Mouse (Mus musculus) stomach, embryonic 16.5 days (tissue): ENCODE measurements around the gene Gls. TPM values are rescaled to one million over a fixed set of nuclear protein-coding genes. Genes with fewer than 3 reads are reported as not detected.

Experiments
- ATAC-seq: fragments of 200-750 bp; cut with Nextera tagmentation; 2 replicates; pipeline ENCODE4 v1.8.0; 2017; ENCODE audit warnings: moderate number of reproducible peaks, moderate TSS enrichment; ENCODE audit not compliant: insufficient read depth, low FRiP score
- H3K27ac ChIP-seq: fragments of 300-500 bp; sonication (generic); 2 replicates; pipeline ENCODE4 v1.5.1; 2014; ENCODE audit warnings: low read length
- H3K27me3 ChIP-seq: fragments of 300-500 bp; sonication (generic); 2 replicates; pipeline ENCODE4 v1.6.1; 2014; ENCODE audit warnings: low read length, control low read depth, mixed read lengths; ENCODE audit not compliant: control insufficient read depth, insufficient read depth
- H3K36me3 ChIP-seq: fragments of 300-500 bp; sonication (generic); 2 replicates; pipeline ENCODE4 v1.6.1; 2014; ENCODE audit warnings: low read length; ENCODE audit not compliant: control insufficient read depth, insufficient read depth
- H3K4me1 ChIP-seq: fragments of 300-500 bp; sonication (generic); 2 replicates; pipeline ENCODE4 v1.6.1; 2014; ENCODE audit warnings: low read length, control low read depth, mixed read lengths; ENCODE audit not compliant: control insufficient read depth, insufficient read depth
- H3K4me2 ChIP-seq: fragments of 300-500 bp; sonication (generic); 2 replicates; pipeline ENCODE4 v1.6.1; 2014; ENCODE audit warnings: low read depth, low read length, mixed read lengths
- H3K4me3 ChIP-seq: fragments of 300-500 bp; sonication (generic); replicated peaks from 2 replicates; pipeline ENCODE4 v1.5.1; 2014; ENCODE audit warnings: mild to moderate bottlenecking, low read length
- H3K9ac ChIP-seq: fragments of 300-500 bp; sonication (generic); 2 replicates; pipeline ENCODE4 v1.6.1; 2014; ENCODE audit warnings: low read length
- H3K9me3 ChIP-seq: fragments of 300-500 bp; sonication (generic); replicated peaks from 2 replicates; pipeline ENCODE4 v1.6.1; 2016; ENCODE audit warnings: low read length, control low read depth; ENCODE audit not compliant: control insufficient read depth
- WGBS: fragments of 180-500 bp; shearing (Covaris S2); extraction: QIAGEN DNeasy Blood & Tissue Kit; methylation state at CpG from one replicate; pipeline ENCODE4 v1.1.7; 2014; 5-methylcytosine and 5-hydroxymethylcytosine counted together
- polyA plus RNA-seq: library from polyadenylated mRNA; unstranded; fragments of >200 nt; fragmentation: Nextera tagmentation; extraction: Ambion mirVana; gene quantifications from 2 replicates; pipeline ENCODE4 v1.2.1, GENCODE M21; 2015

Gls gene
- polyA plus RNA-seq, 1 experiment from 2014 or later = 19.0 TPM

DNA sequence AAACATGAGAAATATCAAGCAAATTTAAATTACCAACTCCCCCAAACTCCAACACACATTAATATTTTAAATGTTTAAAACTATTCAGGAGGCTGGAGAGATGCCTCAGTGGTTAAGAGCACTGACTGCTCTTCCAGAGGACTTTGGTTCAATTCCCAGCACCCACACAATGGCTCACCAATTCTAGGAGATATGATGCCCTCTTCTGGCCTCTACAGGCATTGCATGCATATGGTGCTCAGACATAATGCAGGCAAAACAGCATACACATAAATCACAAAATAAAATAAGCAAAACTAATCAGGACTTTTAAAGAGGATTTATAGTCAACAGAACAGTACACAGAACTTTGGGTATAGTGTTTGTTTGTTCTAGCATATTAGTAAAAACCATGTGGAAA lies 16.3 kb downstream of the Gls start:
- H3K36me3 ChIP-seq = peaks cover 3% of the 10 kb centered on the region
- no peak for ATAC-seq
- no peak overlapping the region for H3K9ac ChIP-seq
- H3K9me3 ChIP-seq = no peaks in the 10 kb centered on the region
- H3K4me2 ChIP-seq = no peak overlapping the region
- H3K4me1 ChIP-seq = no peaks in the 10 kb centered on the region
- H3K4me3 ChIP-seq = no peak overlapping the region
- no peak overlapping the region for H3K27ac ChIP-seq
- H3K27me3 ChIP-seq = no peaks in the 10 kb centered on the region

DNA sequence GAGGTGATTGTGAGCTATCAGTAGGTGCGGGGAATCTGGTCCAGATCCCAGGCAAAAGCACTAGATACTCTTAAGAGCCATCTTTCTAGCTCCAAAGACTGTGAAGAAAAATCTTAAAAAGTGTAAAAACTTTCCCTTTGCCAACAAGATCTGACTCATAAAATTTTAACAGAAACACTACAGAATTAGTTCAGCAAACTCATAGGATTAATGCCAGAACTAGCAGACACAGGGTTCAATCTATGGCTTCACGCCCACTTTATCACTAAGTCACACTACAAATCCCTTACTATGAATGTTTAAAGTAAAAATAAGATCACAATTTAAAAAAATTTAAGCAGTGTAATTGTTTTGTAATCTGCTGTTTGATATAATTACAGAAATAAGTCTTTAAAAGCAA lies 50.0 kb downstream of the Gls start:
- WGBS = 84% methylated on average over 2 of the region's 2 CpGs
- Histone ChIP-seq H3K4me3 (no peak overlapping the region), H3K36me3 (0 out of 2 replicates have a peak, but pooled peaks cover 4% of the 10 kb centered on the region), H3K27ac (no peak overlapping the region), H3K4me1 (no peaks in the 10 kb centered on the region), H3K27me3 (no peaks in the 10 kb centered on the region), H3K9me3 (no peaks in the 10 kb centered on the region), H3K4me2 (no peak overlapping the region), H3K9ac (no peak overlapping the region)
- no peak for ATAC-seq

DNA sequence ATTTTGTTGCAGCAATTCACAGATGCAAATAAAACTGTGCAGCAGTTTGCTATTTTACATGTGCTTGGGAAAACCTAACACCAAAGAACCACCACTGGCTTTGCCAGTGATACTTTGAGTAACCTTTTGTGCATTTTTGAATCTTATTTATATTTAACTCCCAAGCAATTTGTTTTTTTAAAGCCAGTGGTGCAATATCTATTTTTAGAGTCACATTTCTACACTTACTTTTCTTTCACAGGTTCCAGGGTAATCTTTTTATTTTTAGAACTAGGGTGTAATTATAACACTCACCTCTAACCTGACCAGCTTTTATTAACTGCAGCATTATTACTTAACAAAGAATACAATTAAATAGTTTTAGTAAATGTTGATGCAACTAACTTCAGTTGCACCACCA lies 51.0 kb downstream of the Gls start:
- Histone ChIP-seq H3K4me2 (no peak overlapping the region), H3K36me3 (no peaks in the 10 kb centered on the region), H3K27ac (no peak overlapping the region), H3K4me1 (no peaks in the 10 kb centered on the region), H3K4me3 (no peak overlapping the region), H3K9ac (no peak overlapping the region), H3K9me3 (no peaks in the 10 kb centered on the region), H3K27me3 (no peaks in the 10 kb centered on the region)
- no peak for ATAC-seq

DNA sequence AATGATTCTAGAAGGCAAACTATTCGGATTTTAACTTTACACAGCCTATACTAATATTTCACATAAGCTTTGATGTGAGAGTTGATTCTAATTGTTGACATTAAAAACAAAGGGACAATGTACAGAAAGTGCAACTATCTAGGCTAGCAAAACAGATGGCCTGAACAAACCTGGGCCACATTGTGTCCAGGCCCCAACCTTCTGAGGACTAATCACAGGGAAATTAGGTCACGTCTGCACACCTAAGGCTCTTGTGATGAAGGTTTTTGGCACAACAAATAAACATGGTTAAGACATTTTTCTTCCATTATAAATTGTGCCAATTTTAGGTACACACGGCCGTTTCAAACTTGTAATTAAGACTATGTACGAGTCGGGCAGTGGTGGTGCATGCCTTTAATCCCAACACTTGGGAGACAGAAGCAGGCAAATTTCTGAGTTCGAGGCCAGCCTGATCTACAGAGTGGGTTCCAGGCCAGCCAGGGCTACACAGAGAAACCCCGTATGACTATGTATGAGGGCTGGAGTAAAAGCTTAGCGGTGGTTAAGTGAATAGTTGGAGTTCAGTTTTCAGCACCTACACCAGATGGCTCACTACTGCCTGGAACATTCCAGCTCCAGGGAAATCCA lies 53.0 kb downstream of the Gls start:
- no peak overlapping the region for H3K27ac ChIP-seq
- no peak for ATAC-seq
- H3K9me3 ChIP-seq = no peaks in the 10 kb centered on the region
- H3K4me3 ChIP-seq = no peak overlapping the region
- no peak overlapping the region for H3K4me2 ChIP-seq
- H3K4me1 ChIP-seq = no peaks in the 10 kb centered on the region
- H3K27me3 ChIP-seq = no peaks in the 10 kb centered on the region
- H3K36me3 ChIP-seq = no peaks in the 10 kb centered on the region
- 93% methylated on average over 9 of the region's 9 CpGs for WGBS
- no peak overlapping the region for H3K9ac ChIP-seq

DNA sequence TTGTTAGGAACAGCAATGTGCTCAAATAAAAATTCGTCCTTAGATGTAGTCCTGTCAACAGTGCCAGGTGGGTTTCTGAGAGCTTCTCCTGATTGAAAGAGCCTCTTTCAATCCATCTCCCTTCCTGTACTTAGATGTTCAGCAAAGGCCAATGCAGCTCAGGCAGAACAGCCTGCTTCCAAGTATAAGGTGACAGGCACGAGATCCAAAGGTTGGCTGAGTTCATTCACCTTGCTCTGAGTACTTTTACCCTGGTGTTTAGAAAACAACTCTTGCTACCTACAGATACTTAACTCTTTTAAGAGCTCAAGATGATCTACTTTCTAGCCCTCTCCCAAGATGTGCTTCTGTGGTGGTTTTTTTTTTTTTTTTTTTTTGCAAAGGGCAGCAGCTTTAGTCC lies 56.0 kb downstream of the Gls start:
- Histone ChIP-seq H3K4me3 (no peak overlapping the region), H3K27ac (no peak overlapping the region), H3K36me3 (no peaks in the 10 kb centered on the region), H3K9me3 (no peaks in the 10 kb centered on the region), H3K4me1 (no peaks in the 10 kb centered on the region), H3K9ac (no peak overlapping the region), H3K27me3 (no peaks in the 10 kb centered on the region), H3K4me2 (no peak overlapping the region)
- 78% methylated on average over 2 of the region's 2 CpGs for WGBS
- no peak for ATAC-seq

DNA sequence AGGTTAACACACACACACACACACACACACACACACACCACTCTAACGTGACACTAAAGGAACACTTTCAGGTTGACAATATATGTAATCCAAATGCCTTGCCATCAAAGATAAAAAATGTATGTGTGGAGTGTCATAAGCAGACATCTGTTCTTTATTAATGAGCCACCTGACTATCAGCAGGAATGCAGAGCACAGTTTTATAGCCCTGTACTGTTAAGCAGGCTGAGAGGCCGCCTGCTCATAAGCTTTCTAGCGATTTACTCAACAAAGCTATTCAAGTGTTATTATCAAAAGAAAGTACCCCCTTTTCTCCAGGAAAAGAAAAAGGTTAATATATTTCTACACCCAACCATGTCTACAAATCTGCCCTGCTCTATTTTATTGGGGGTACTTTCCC lies 57.0 kb downstream of the Gls start:
- no peak overlapping the region for H3K9ac ChIP-seq
- no peak overlapping the region for H3K4me3 ChIP-seq
- H3K27ac ChIP-seq = no peak overlapping the region
- no peak overlapping the region for H3K4me2 ChIP-seq
- no peaks in the 10 kb centered on the region for H3K36me3 ChIP-seq
- 65% methylated on average over 3 of the region's 3 CpGs for WGBS
- no peak for ATAC-seq
- no peaks in the 10 kb centered on the region for H3K27me3 ChIP-seq
- H3K9me3 ChIP-seq = no peaks in the 10 kb centered on the region
- H3K4me1 ChIP-seq = no peaks in the 10 kb centered on the region

DNA sequence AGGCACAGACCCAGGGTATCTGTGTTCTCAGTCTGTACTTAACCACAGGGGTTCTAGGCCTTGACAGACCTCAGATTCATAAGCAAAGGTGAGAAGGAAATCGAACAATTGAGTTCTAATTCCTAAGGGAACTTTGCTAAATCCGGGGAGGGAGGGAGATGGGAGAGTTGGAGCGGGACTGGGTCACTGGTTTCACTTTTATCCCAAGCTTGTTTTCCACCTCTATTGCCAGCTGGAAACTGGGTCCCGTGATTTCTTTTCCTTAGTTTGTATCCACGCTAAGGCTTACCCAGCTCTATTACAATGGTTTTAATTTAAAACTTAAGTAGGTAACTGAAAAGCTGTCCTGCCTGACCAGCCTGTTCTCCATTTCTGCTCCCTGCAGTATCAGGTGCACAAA lies 57.7 kb downstream of the Gls start:
- H3K27me3 ChIP-seq = no peaks in the 10 kb centered on the region
- no peak overlapping the region for H3K27ac ChIP-seq
- no peak overlapping the region for H3K9ac ChIP-seq
- no peak for ATAC-seq
- H3K4me1 ChIP-seq = no peaks in the 10 kb centered on the region
- no peaks in the 10 kb centered on the region for H3K9me3 ChIP-seq
- no peak overlapping the region for H3K4me3 ChIP-seq
- 81% methylated on average over 5 of the region's 5 CpGs for WGBS
- H3K4me2 ChIP-seq = no peak overlapping the region
- no peaks in the 10 kb centered on the region for H3K36me3 ChIP-seq

DNA sequence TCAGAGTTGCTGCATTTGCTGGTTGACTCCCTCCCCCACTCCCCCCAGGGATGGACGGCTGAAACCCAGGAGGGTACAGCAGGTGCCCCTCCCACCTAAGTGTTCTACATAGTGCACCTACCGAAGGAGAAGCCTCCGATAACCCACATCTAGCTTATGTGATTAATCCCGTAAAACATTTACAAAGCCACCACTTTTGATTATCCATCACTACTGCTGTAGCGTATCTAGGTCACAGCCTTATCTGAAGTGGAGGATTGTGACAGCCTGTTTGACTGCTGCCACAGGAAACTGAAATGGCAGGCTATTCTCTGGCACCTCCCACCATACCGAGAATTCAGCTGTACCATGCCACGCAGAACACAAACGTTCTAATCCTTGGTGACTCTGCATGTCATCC lies 61.8 kb downstream of the Gls start:
- H3K27ac ChIP-seq = no peak overlapping the region
- no peak overlapping the region for H3K4me2 ChIP-seq
- 53% methylated on average over 8 of the region's 8 CpGs for WGBS
- H3K36me3 ChIP-seq = no peaks in the 10 kb centered on the region
- no peaks in the 10 kb centered on the region for H3K9me3 ChIP-seq
- no peak overlapping the region for H3K4me3 ChIP-seq
- no peak overlapping the region for H3K9ac ChIP-seq
- ATAC-seq = no peak
- H3K27me3 ChIP-seq = no peaks in the 10 kb centered on the region
- no peaks in the 10 kb centered on the region for H3K4me1 ChIP-seq

DNA sequence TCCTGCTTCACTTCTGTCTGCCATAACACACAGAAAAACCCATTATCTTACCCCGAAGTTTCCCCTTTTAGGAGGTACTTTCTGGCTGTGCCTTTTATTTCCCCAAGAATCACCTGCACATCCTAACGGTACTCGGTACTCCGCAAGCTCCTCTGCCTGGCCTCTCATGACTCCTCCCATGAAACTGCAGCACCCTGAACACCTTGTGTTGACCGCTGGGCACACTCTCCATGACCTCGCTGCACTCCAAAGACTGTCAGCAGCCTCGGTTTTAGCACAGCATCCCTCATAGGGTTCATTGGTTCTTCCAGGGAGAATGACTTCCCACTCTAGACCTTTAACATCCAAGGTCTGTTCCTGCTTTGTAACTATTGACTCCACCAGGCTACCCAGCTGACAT lies 62.3 kb downstream of the Gls start:
- Histone ChIP-seq H3K9ac (no peak overlapping the region), H3K36me3 (no peaks in the 10 kb centered on the region), H3K27me3 (no peaks in the 10 kb centered on the region), H3K27ac (no peak overlapping the region), H3K4me2 (no peak overlapping the region), H3K9me3 (no peaks in the 10 kb centered on the region), H3K4me3 (no peak overlapping the region), H3K4me1 (no peaks in the 10 kb centered on the region)
- ATAC-seq = no peak
- 74% methylated on average over 7 of the region's 7 CpGs for WGBS

DNA sequence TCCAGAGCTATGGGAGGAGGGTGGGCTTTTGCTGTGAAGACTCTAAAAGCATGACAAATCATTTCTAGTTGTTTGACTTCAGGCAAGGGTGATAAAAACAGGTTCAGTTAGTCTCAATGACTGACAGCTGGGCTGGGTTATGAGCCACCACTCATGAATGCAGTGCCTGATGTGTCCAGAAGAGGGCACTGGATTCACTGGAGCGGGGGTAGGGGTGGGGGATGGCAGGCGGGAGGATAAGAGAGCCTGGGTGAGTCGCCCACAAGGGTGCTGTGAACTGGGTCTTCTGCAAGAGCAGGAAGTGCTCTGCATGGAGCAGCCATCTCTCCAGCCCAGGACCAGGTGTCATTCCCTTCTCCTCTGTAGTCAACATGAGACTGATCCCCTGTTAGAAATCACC lies 63.0 kb downstream of the Gls start:
- H3K27me3 ChIP-seq = no peaks in the 10 kb centered on the region
- H3K4me2 ChIP-seq = no peak overlapping the region
- ATAC-seq = peak; percentile 63; the same call in 1 of the 2 replicates
- H3K9ac ChIP-seq = no peak overlapping the region
- 20% methylated on average over 3 of the region's 3 CpGs for WGBS
- H3K27ac ChIP-seq = no peak overlapping the region
- H3K9me3 ChIP-seq = no peaks in the 10 kb centered on the region
- no peaks in the 10 kb centered on the region for H3K4me1 ChIP-seq
- no peak overlapping the region for H3K4me3 ChIP-seq
- no peaks in the 10 kb centered on the region for H3K36me3 ChIP-seq
